In the genomic region with DNA sequence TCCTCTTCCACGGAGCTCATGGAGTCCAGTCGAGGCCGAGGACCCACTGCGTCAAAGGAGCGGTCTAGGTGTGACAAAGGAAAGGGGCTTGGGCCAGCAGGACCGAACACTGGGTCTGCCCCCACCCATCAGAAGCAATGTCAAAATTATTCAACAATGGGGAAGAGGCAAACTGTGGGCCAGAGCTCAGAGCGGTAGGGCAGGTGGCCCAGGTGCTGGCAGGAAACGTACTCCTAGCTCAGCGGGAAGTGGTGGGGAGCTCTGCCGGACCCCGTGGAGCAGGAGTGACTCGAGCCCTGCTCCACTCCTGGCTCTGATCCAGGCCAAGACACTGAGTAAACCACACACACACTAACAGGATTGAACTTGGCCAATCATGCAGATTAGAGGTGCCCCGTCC, we compare ENCODE assay signal across 16 mouse cellular contexts. TPM values are rescaled to one million over a fixed set of nuclear protein-coding genes. Genes with fewer than 3 reads are reported as not detected.
A peak's percentile ranks its signal among the peaks of the same experiment; 100 is the strongest.
DNase-seq lines count a peak whose midpoint lies in the region; ATAC-seq and TF ChIP-seq lines count a peak whose summit lies in the region.
"Had no signal": no experiment of that assay in that cellular context is flagged by ENCODE, and none has a peak within 500 bp of the region (broad histone marks: within the 10 kb centered on the region; RNA-seq: fewer than 3 reads in every experiment).

No protein-coding gene starts in this region.

- peaks cover 41% of the 10 kb centered on the region for H3K36me3 ChIP-seq in thymus, adult 2 months (ENCODE audit: control insufficient read depth, insufficient read depth, low read length)

- DNase-seq in cerebellum, postnatal 4 days (ENCODE audit: low spot score in 2 of 2), result no peak
- DNase-seq in T-cell, adult 2 months (ENCODE audit: low spot score), result peak; percentile 47
- peak; percentile 56 to 64 for DNase-seq in cerebellum, postnatal 14 days
- peak; percentile 49 for DNase-seq in thymus, adult 2 months
- no peak for DNase-seq in left cerebral cortex, postnatal 4 days
- no peak for DNase-seq in spleen, postnatal 10 days (ENCODE audit: low spot score in 2 of 2)
- no peak for DNase-seq in heart, adult 8-10 months (ENCODE audit: low spot score)
- DNase-seq: adrenal gland, postnatal 10 days; midbrain, embryonic 14.5 days; right cerebral cortex, postnatal 4 days had no signal

- H3K4me1 ChIP-seq in thymus, adult 2 months (replicated peaks; ENCODE audit: control insufficient read depth, insufficient read depth, low read length), result peaks cover 44% of the 10 kb centered on the region
- H3K4me1 ChIP-seq: forebrain, embryonic 13.5 days; heart, embryonic 13.5 days; intestine, embryonic 15.5 days; limb, embryonic 15.5 days; neural tube, embryonic 12.5 days had no signal

- intact Hi-C loops in left cerebral cortex, postnatal 4 days (cut with DNase I), result no loop called here

- peak overlapping the region; percentile 95 for H3K27ac ChIP-seq in thymus, adult 2 months (ENCODE audit: control insufficient read depth, insufficient read depth, low read length)
- H3K27ac ChIP-seq: forebrain, embryonic 13.5 days; heart, embryonic 13.5 days; intestine, embryonic 15.5 days; limb, embryonic 15.5 days; neural tube, embryonic 12.5 days had no signal

- 0 out of 2 replicates have a peak, but pooled peaks have one; percentile 9 for TF ChIP-seq POLR2A in thymus, adult 2 months (IDR thresholded peaks at IDR 0.05; ENCODE audit: control insufficient read depth, extremely low read depth, insufficient read depth, low read length, poor library complexity)

- 0 out of 2 replicates have a peak, but pooled peaks have one; percentile 32 for ATAC-seq in cerebellum, adult (ENCODE audit: insufficient number of reproducible peaks, low FRiP score, low TSS enrichment)
- ATAC-seq: forebrain, embryonic 13.5 days; intestine, embryonic 15.5 days had no signal

- TF ChIP-seq CTCF in thymus, adult 2 months (IDR thresholded peaks at IDR 0.05; ENCODE audit: borderline replicate concordance, control insufficient read depth, extremely low read depth, insufficient read depth, low read length, poor library complexity), result 0 out of 2 replicates have a peak, but pooled peaks have one; percentile 45

- H3K4me3 ChIP-seq in thymus, adult 2 months (ENCODE audit: control insufficient read depth, insufficient read depth, low read length), result peak overlapping the region; percentile 22
- H3K4me3 ChIP-seq: forebrain, embryonic 13.5 days; heart, embryonic 13.5 days; intestine, embryonic 15.5 days; limb, embryonic 15.5 days; neural tube, embryonic 12.5 days had no signal

- WGBS in thymus, adult 2 months, result 17% methylated on average over 13 of the region's 13 CpGs

- H3K27me3 ChIP-seq in thymus, adult 2 months (ENCODE audit: control insufficient read depth, insufficient read depth, low read length), result no peaks in the 10 kb centered on the region
- H3K27me3 ChIP-seq: forebrain, embryonic 13.5 days; heart, embryonic 13.5 days; intestine, embryonic 15.5 days; limb, embryonic 15.5 days; neural tube, embryonic 12.5 days had no signal

RNA-seq across cellular contexts. Expression of a gene that starts 9.3 kb away (rescaled TPM):
- 504 and 614 TPM in 2 replicates for polyA plus RNA-seq in thymus, adult 2 months (2012; rRNA removed)
- total RNA-seq in left cerebral cortex, postnatal 4 days (2021), result 10 to 100 TPM; 80.0 to 97.1 TPM
- 10 to 100 TPM; 62.1 to 77.4 (median 69.0) TPM for total RNA-seq in heart, adult 8-10 months (2022)

RNA-seq across cellular contexts. Expression of a gene that starts 9.9 kb away (rescaled TPM):
- 66.3 and 69.5 TPM in 2 replicates for polyA plus RNA-seq in thymus, adult 2 months (2012; rRNA removed)
- total RNA-seq in left cerebral cortex, postnatal 4 days (2021), result 1 to 10 TPM; 5.7 to 6.9 TPM
- total RNA-seq in heart, adult 8-10 months (2022), result 10 to 100 TPM; 33.4 to 69.1 (median 50.0) TPM

RNA-seq across cellular contexts. Expression of a gene that starts 39.0 kb away (rescaled TPM):
- polyA plus RNA-seq in thymus, adult 2 months (2012; rRNA removed), result 23.1 and 30.4 TPM in 2 replicates
- 10 to 100 TPM; 97.3 to 97.6 TPM for total RNA-seq in left cerebral cortex, postnatal 4 days (2021)
- 10 to 100 TPM; 32.6 to 36.7 (median 34.0) TPM for total RNA-seq in heart, adult 8-10 months (2022)

RNA-seq across cellular contexts. Expression of a gene that starts 39.4 kb away (rescaled TPM):
- 72.8 and 85.1 TPM in 2 replicates for polyA plus RNA-seq in thymus, adult 2 months (2012; rRNA removed)
- total RNA-seq in left cerebral cortex, postnatal 4 days (2021), result 10 to 100 TPM; 31.0 to 32.1 TPM
- 10 to 100 TPM; 12.9 to 15.7 (median 14.6) TPM for total RNA-seq in heart, adult 8-10 months (2022)

Comparison
In these comparisons a context has a peak if more than half of its experiments do, and no peak if none do; other contexts are left out.
1. DNase-seq: peak in T-cell, adult 2 months (single experiment), cerebellum, postnatal 14 days (2 of 2) and thymus, adult 2 months (single experiment); none in cerebellum, postnatal 4 days (0 of 2), left cerebral cortex, postnatal 4 days (single experiment), spleen, postnatal 10 days (0 of 2) and heart, adult 8-10 months (single experiment).
2. RNA of a gene that starts 9.9 kb away (total RNA-seq): 33.4 to 69.1 TPM in heart, adult 8-10 months; 5.7 to 6.9 TPM in left cerebral cortex, postnatal 4 days; every median in the first group is over 4 times any median in the second.